Mouse (Mus musculus): ENCODE measurements around the gene Gm20532. TPM values are rescaled to one million over a fixed set of nuclear protein-coding genes. Genes with fewer than 3 reads are reported as not detected.

Gene Gm20532
- total and polyA plus RNA-seq, 3 experiments, result 0.15 TPM; not detected in 2

GRCm38 (mm10) chr2:26561351-26562016, 25.0 kb upstream of the Gm20532 start:
- TF ChIP-seq NELFE (IDR thresholded peaks at IDR 0.05; ENCODE audit: low read depth, low read length) (no peak), SMC3 (IDR thresholded peaks at IDR 0.05; ENCODE audit: low read depth, low read length) (peak; percentile 43), RAD21 (IDR thresholded peaks at IDR 0.05; ENCODE audit: low read depth, low read length) (peak; percentile 51), ELF1 (IDR thresholded peaks at IDR 0.05; ENCODE audit: low read depth, low read length) (no peak), POLR2AphosphoS5 (IDR thresholded peaks at IDR 0.05; ENCODE audit: borderline replicate concordance, low read depth, low read length) (no peak), MAX (IDR thresholded peaks at IDR 0.05; ENCODE audit: low read length) (no peak), SIN3A (IDR thresholded peaks at IDR 0.05; ENCODE audit: low read length) (no peak), CTCF (IDR thresholded peaks at IDR 0.05 in 2 of 3, conservative IDR thresholded peaks at IDR 0.05 in 1 of 3; ENCODE audit: control insufficient read depth in 1 of 3, insufficient read depth in 1 of 3, low read depth in 2 of 3, low read length in 3 of 3, poor library complexity in 1 of 3, severe bottlenecking in 1 of 3) (peak; percentile 33 to 58 (median 52); a peak in 5 of 6 replicates), KAT2A (conservative IDR thresholded peaks at IDR 0.05; ENCODE audit: low read depth, low read length) (no peak)
- Histone ChIP-seq H3K9me3 (replicated peaks; ENCODE audit: insufficient read depth, low read length) (no peaks in the 10 kb centered on the region), H3K27me3 (ENCODE audit: control insufficient read depth in 1 of 2, insufficient read depth in 2 of 2, low read length in 2 of 2) (no peaks in the 10 kb centered on the region; a peak in 1 of 4 replicates), H3K27ac (ENCODE audit: control insufficient read depth, low read depth, low read length) (no peak overlapping the region), H3K4me3 (ENCODE audit: control insufficient read depth in 1 of 2, insufficient read depth in 1 of 2, low read depth in 2 of 2, low read length in 2 of 2) (no peak overlapping the region), H3K36me3 (ENCODE audit: control insufficient read depth in 1 of 2, insufficient read depth in 2 of 2, low read length in 2 of 2) (no peaks in the 10 kb centered on the region), H3K9ac (ENCODE audit: control insufficient read depth, low read depth, low read length, poor library complexity, severe bottlenecking) (no peak overlapping the region), H3K79me2 (ENCODE audit: control insufficient read depth, insufficient read depth, low read length, poor library complexity) (no peaks in the 10 kb centered on the region), H3K4me1 (ENCODE audit: control insufficient read depth in 1 of 2, insufficient read depth in 2 of 2, low read length in 2 of 2) (no peaks in the 10 kb centered on the region)
- DNase-seq (ENCODE audit: low read depth, low spot score), result peak; percentile 33

GRCm38 (mm10) chr2:26566221-26566620, 20.2 kb upstream of the Gm20532 start:
- H3K9me3 ChIP-seq (replicated peaks; ENCODE audit: insufficient read depth, low read length), result no peaks in the 10 kb centered on the region
- peak; percentile 45 for DNase-seq (ENCODE audit: low read depth, low spot score)
- H3K4me3 ChIP-seq (ENCODE audit: control insufficient read depth in 1 of 2, insufficient read depth in 1 of 2, low read depth in 2 of 2, low read length in 2 of 2), result no peak overlapping the region
- peaks cover 0 to 4% of the 10 kb centered on the region in 2 experiments; a peak in 3 of 4 replicates for H3K27me3 ChIP-seq (ENCODE audit: control insufficient read depth in 1 of 2, insufficient read depth in 2 of 2, low read length in 2 of 2)
- no peaks in the 10 kb centered on the region; a peak in 1 of 4 replicates for H3K36me3 ChIP-seq (ENCODE audit: control insufficient read depth in 1 of 2, insufficient read depth in 2 of 2, low read length in 2 of 2)
- peaks cover 0 to 2% of the 10 kb centered on the region in 2 experiments; a peak in 3 of 4 replicates for H3K4me1 ChIP-seq (ENCODE audit: control insufficient read depth in 1 of 2, insufficient read depth in 2 of 2, low read length in 2 of 2)
- H3K79me2 ChIP-seq (ENCODE audit: control insufficient read depth, insufficient read depth, low read length, poor library complexity), result no peaks in the 10 kb centered on the region
- H3K27ac ChIP-seq (ENCODE audit: control insufficient read depth, low read depth, low read length), result no peak overlapping the region
- H3K9ac ChIP-seq (ENCODE audit: control insufficient read depth, low read depth, low read length, poor library complexity, severe bottlenecking), result no peak overlapping the region
- TF ChIP-seq TCF12 (IDR thresholded peaks at IDR 0.05; ENCODE audit: low read depth, low read length) (no peak), EP300 (IDR thresholded peaks at IDR 0.05; ENCODE audit: low read depth in 1 of 2, low read length in 2 of 2) (no peak), TBP (IDR thresholded peaks at IDR 0.05; ENCODE audit: low read depth, low read length) (no peak), NRF1 (IDR thresholded peaks at IDR 0.05; ENCODE audit: insufficient read depth, low read depth, low read length, poor library complexity, severe bottlenecking) (no peak), RAD21 (IDR thresholded peaks at IDR 0.05; ENCODE audit: low read depth, low read length) (peak; percentile 66), MAZ (IDR thresholded peaks at IDR 0.05; ENCODE audit: low read depth, low read length) (no peak), USF2 (IDR thresholded peaks at IDR 0.05; ENCODE audit: borderline replicate concordance in 1 of 2, insufficient read depth in 1 of 2, low read depth in 1 of 2, low read length in 2 of 2) (no peak), ZKSCAN1 (IDR thresholded peaks at IDR 0.05; ENCODE audit: low read depth, low read length) (no peak), KAT2A (conservative IDR thresholded peaks at IDR 0.05; ENCODE audit: low read depth, low read length) (no peak), GATA1 (IDR thresholded peaks at IDR 0.05; ENCODE audit: low read depth, low read length) (no peak), MXI1 (IDR thresholded peaks at IDR 0.05; ENCODE audit: low read depth, low read length) (no peak), NELFE (IDR thresholded peaks at IDR 0.05; ENCODE audit: low read depth, low read length) (no peak), SMC3 (IDR thresholded peaks at IDR 0.05; ENCODE audit: low read depth, low read length) (peak; percentile 49), MEF2A (IDR thresholded peaks at IDR 0.05; ENCODE audit: extremely low read depth, insufficient replicate concordance, low read depth, low read length, poor library complexity, severe bottlenecking) (no peak), E2F4 (IDR thresholded peaks at IDR 0.05; ENCODE audit: borderline replicate concordance, low read depth, low read length) (no peak), MAX (IDR thresholded peaks at IDR 0.05; ENCODE audit: low read length) (no peak), ELF1 (IDR thresholded peaks at IDR 0.05; ENCODE audit: low read depth, low read length) (no peak), CHD2 (IDR thresholded peaks at IDR 0.05; ENCODE audit: low read length) (no peak), ZNF384 (IDR thresholded peaks at IDR 0.05; ENCODE audit: low read depth, low read length) (no peak), ZC3H11A (IDR thresholded peaks at IDR 0.05; ENCODE audit: low read depth, low read length) (peak; percentile 46; the same call in 1 of the 2 replicates), CTCF (IDR thresholded peaks at IDR 0.05 in 2 of 3, conservative IDR thresholded peaks at IDR 0.05 in 1 of 3; ENCODE audit: control insufficient read depth in 1 of 3, insufficient read depth in 1 of 3, low read depth in 2 of 3, low read length in 3 of 3, poor library complexity in 1 of 3, severe bottlenecking in 1 of 3) (peak; percentile 35 to 67 (median 56); a peak in 5 of 6 replicates), POLR2AphosphoS5 (IDR thresholded peaks at IDR 0.05; ENCODE audit: borderline replicate concordance, low read depth, low read length) (no peak), CHD1 (IDR thresholded peaks at IDR 0.05; ENCODE audit: low read depth, low read length) (no peak), ETS1 (IDR thresholded peaks at IDR 0.05; ENCODE audit: low read depth, low read length) (no peak), MYB (IDR thresholded peaks at IDR 0.05; ENCODE audit: low read depth, low read length) (no peak), MYC (IDR thresholded peaks at IDR 0.05; ENCODE audit: low read depth, low read length) (no peak), TAL1 (IDR thresholded peaks at IDR 0.05; ENCODE audit: low read length) (no peak)
